Mouse (Mus musculus) gonadal fat pad, adult 2 months (tissue): ENCODE data around the gene Proser3. TPM values are rescaled to one million over a fixed set of nuclear protein-coding genes. Genes with fewer than 3 reads are reported as not detected.

Source experiments
- DNase-seq: peaks from one replicate; pipeline ENCODE4 v3.0.0-alpha.2; 2012; ENCODE audit warnings: low read depth
- polyA plus RNA-seq: library from polyadenylated mRNA; depleted of rRNA; stranded (reverse); fragments of >200 nt; gene quantifications from 2 replicates; pipeline ENCODE4 v1.2.3, GENCODE M21; 2012; rRNA removed

Gene Proser3
- polyA plus RNA-seq, result 13.3 and 13.9 TPM in 2 replicates

GRCm38 (mm10) chr7:30552102-30553020 lies at the start of gene Proser3, which contains the start of gene Hspb6:
Gene Proser3, minus strand, starts transcription at chr7:30552299.
Gene Hspb6, plus strand, starts transcription at chr7:30552178.
- peak; percentile 96 for DNase-seq

- peak; percentile 45 for DNase-seq
Observed at GRCm38 (mm10) chr7:30600651-30601050, 48.6 kb upstream of the Proser3 start.

- peak; percentile 68 for DNase-seq
Observed at GRCm38 (mm10) chr7:30599933-30600353, 47.8 kb upstream of the Proser3 start.

GRCm38 (mm10) chr7:30598786-30599185 lies 46.7 kb upstream of the Proser3 start, which contains the start of gene Zbtb32:
Gene Zbtb32, minus strand, starts transcription at chr7:30598909.
- DNase-seq, result no peak

- DNase-seq, result no peak
Observed at GRCm38 (mm10) chr7:30596811-30597210, 44.7 kb upstream of the Proser3 start.

- no peak for DNase-seq
Observed at GRCm38 (mm10) chr7:30596093-30596492, 44.0 kb upstream of the Proser3 start.

- no peak for DNase-seq
Observed at GRCm38 (mm10) chr7:30594510-30595024, 42.5 kb upstream of the Proser3 start.

- no peak for DNase-seq
Observed at GRCm38 (mm10) chr7:30593579-30594509, 41.7 kb upstream of the Proser3 start.

GRCm38 (mm10) chr7:30592772-30593423 lies 40.8 kb upstream of the Proser3 start:
- DNase-seq, result no peak

GRCm38 (mm10) chr7:30591605-30591951 lies 39.5 kb upstream of the Proser3 start:
- DNase-seq, result no peak

GRCm38 (mm10) chr7:30590927-30591604 lies 39.0 kb upstream of the Proser3 start:
- no peak for DNase-seq

GRCm38 (mm10) chr7:30589435-30590301 lies 37.6 kb upstream of the Proser3 start:
- DNase-seq, result peak; percentile 47

- DNase-seq, result peak; percentile 92
Observed at GRCm38 (mm10) chr7:30588676-30589434, 36.8 kb upstream of the Proser3 start, which contains the start of gene Kmt2b. Gene Kmt2b, minus strand, starts transcription at chr7:30588726.

- DNase-seq, result no peak
Observed at GRCm38 (mm10) chr7:30587842-30588667, 36.0 kb upstream of the Proser3 start.

GRCm38 (mm10) chr7:30586455-30587020 lies 34.4 kb upstream of the Proser3 start:
- no peak for DNase-seq

- DNase-seq, result no peak
Observed at GRCm38 (mm10) chr7:30585170-30585569, 33.1 kb upstream of the Proser3 start.

- DNase-seq, result no peak
Observed at GRCm38 (mm10) chr7:30584339-30584738, 32.2 kb upstream of the Proser3 start.

- DNase-seq, result no peak
Observed at GRCm38 (mm10) chr7:30581547-30581946, 29.4 kb upstream of the Proser3 start.
